Mouse (Mus musculus): Measurements from ENCODE around the gene Olfr693. TPM values are rescaled to one million over a fixed set of nuclear protein-coding genes. Genes with fewer than 3 reads are reported as not detected.
"Not testable (repeated sequence)": the region's sequence is repeated elsewhere in the genome, so short reads cannot be mapped to it uniquely, and the experiment has no call there.

Gene Olfr693
- not detected in 2 replicates for polyA plus RNA-seq (2015; fragmentation: Nextera tagmentation; extraction: Ambion mirVana)

- Histone ChIP-seq H3K4me1 (no peaks in the 10 kb centered on the region), H3K36me3 (no peaks in the 10 kb centered on the region), H3K27me3 (no peaks in the 10 kb centered on the region), H3K27ac (replicated peaks) (no peak within 1 kb of the TSS), H3K9ac (replicated peaks) (no peak within 1 kb of the TSS), H3K4me2 (replicated peaks) (no peak within 1 kb of the TSS), H3K9me3 (no peaks in the 10 kb centered on the region), H3K4me3 (no peak within 1 kb of the TSS)
- no peak for ATAC-seq (replicated peaks)
Observed at GRCm38 (mm10) chr7:106680484-106680883, at the start of gene Olfr693. Olfr693 (minus strand) TSS chr7:106680584.

DNA sequence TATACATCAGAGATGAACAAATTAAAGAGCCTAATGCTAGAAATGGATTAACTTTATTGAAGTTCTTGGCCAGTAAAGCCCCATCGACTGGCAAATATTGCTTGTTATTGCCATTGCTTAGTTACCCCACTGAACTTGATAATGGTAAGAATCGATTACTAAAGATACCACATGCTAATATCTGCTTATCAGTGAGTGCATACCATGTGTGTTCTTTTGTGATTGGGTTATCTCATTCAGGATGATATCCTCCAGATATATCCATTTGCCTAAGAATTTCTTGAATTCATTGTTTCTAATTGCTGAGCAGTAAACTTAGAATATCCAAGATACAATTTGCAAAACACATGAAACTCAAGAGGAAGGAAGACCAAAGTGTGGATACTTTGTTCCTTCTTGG lies 45.3 kb upstream of the Olfr693 start:
- not testable (repeated sequence) for H3K9ac ChIP-seq (replicated peaks); H3K4me1 ChIP-seq; H3K27ac ChIP-seq (replicated peaks); H3K4me3 ChIP-seq; H3K36me3 ChIP-seq; ATAC-seq (replicated peaks); H3K27me3 ChIP-seq; H3K4me2 ChIP-seq (replicated peaks); H3K9me3 ChIP-seq
- WGBS = 87% methylated on average over 2 of the region's 2 CpGs

DNA sequence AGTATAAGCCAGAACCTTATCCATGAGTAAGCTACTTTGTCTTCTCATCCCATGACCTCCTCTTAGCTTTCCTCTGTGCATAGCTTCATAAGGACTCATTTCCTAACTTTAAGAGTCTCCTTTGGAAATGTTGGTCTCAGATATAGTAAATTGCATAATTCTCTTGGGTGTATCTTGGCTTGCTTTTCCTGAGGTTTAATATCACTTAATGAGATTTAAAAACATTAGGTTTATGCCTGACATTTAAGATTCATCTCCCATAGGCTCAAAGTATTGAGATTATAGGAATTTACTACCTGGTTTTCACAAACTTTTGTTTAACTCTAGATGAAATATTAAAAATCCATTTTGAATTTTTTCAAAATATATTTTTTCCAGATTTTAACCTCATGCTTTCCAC lies 35.9 kb upstream of the Olfr693 start, which contains the start of gene Olfr695:
TSS of gene Olfr695 (minus strand) at position 101 of the 400 bp plus-strand sequence.
- no peaks in the 10 kb centered on the region for H3K9me3 ChIP-seq
- no peaks in the 10 kb centered on the region for H3K36me3 ChIP-seq
- H3K4me2 ChIP-seq (replicated peaks) = no peak within 1 kb of the TSS
- ATAC-seq (replicated peaks) = no peak
- H3K4me3 ChIP-seq = no peak within 1 kb of the TSS
- H3K4me1 ChIP-seq = no peaks in the 10 kb centered on the region
- H3K9ac ChIP-seq (replicated peaks) = no peak within 1 kb of the TSS
- no peaks in the 10 kb centered on the region for H3K27me3 ChIP-seq
- no peak within 1 kb of the TSS for H3K27ac ChIP-seq (replicated peaks)

DNA sequence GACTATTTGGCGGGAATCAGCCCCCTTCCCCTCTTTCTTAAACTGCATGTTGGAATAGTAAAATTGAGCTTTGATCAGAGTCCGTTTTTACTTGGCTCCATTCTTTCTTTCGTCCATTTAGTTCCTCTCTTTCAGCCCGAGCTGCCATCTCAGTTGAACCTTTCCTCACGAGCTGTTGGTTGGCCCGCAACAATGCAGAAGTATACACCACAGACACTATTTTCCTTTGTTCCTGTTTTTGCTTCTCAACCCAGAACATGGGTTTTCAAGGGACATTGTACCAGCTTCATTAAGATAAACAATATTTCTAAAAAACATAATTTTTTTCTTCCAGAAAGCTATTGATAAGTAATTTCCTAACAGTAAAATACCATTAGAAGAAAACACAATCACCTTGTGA lies 31.1 kb upstream of the Olfr693 start:
- Histone ChIP-seq H3K27ac (replicated peaks) (no peak overlapping the region), H3K9ac (replicated peaks) (no peak overlapping the region), H3K4me1 (no peaks in the 10 kb centered on the region), H3K9me3 (no peaks in the 10 kb centered on the region), H3K27me3 (no peaks in the 10 kb centered on the region), H3K4me3 (no peak overlapping the region), H3K36me3 (no peaks in the 10 kb centered on the region), H3K4me2 (replicated peaks) (no peak overlapping the region)
- ATAC-seq (replicated peaks) = no peak
- WGBS = 87% methylated on average over 6 of the region's 6 CpGs

GRCm38 (mm10) chr7:106707705-106708104 lies 27.3 kb upstream of the Olfr693 start:
- H3K27ac ChIP-seq (replicated peaks); H3K9ac ChIP-seq (replicated peaks); H3K36me3 ChIP-seq; H3K9me3 ChIP-seq; ATAC-seq (replicated peaks); H3K4me3 ChIP-seq; H3K4me1 ChIP-seq; H3K27me3 ChIP-seq; H3K4me2 ChIP-seq (replicated peaks): not testable (repeated sequence)
- WGBS = 86% methylated on average over 10 of the region's 10 CpGs

- H3K36me3 ChIP-seq = no peaks in the 10 kb centered on the region
- no peak overlapping the region for H3K9ac ChIP-seq (replicated peaks)
- WGBS = 96% methylated on average over 1 of the region's 1 CpGs
- no peak overlapping the region for H3K4me2 ChIP-seq (replicated peaks)
- H3K4me1 ChIP-seq = no peaks in the 10 kb centered on the region
- no peak overlapping the region for H3K4me3 ChIP-seq
- no peaks in the 10 kb centered on the region for H3K27me3 ChIP-seq
- ATAC-seq (replicated peaks) = no peak
- no peak overlapping the region for H3K27ac ChIP-seq (replicated peaks)
- H3K9me3 ChIP-seq = 0 out of 2 replicates have a peak, but pooled peaks cover 5% of the 10 kb centered on the region
Observed at GRCm38 (mm10) chr7:106696891-106697290, 16.5 kb upstream of the Olfr693 start.

DNA sequence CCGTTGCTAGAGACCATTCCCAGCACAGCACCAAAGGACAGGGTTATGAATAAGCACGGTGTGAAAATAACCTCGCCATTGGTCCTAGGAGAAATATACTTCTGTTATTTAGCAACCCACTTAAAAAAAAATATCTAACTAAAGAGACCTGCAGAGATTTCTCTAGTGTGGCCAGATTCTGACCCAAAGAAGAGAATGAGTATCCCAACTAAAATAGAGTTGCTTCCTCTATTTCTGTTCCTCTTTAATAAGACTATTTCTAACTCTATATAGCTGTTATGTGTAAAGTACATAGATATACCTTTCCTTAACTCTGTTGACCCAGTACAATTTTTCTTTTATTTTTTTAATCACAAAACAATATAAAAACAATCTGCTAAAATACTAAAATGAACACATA lies 12.6 kb upstream of the Olfr693 start:
- Histone ChIP-seq H3K4me1 (no peaks in the 10 kb centered on the region), H3K27me3 (no peaks in the 10 kb centered on the region), H3K4me2 (replicated peaks) (no peak overlapping the region), H3K9ac (replicated peaks) (no peak overlapping the region), H3K36me3 (no peaks in the 10 kb centered on the region), H3K9me3 (no peaks in the 10 kb centered on the region), H3K27ac (replicated peaks) (no peak overlapping the region), H3K4me3 (no peak overlapping the region)
- WGBS = 86% methylated on average over 3 of the region's 3 CpGs
- ATAC-seq (replicated peaks) = no peak

DNA sequence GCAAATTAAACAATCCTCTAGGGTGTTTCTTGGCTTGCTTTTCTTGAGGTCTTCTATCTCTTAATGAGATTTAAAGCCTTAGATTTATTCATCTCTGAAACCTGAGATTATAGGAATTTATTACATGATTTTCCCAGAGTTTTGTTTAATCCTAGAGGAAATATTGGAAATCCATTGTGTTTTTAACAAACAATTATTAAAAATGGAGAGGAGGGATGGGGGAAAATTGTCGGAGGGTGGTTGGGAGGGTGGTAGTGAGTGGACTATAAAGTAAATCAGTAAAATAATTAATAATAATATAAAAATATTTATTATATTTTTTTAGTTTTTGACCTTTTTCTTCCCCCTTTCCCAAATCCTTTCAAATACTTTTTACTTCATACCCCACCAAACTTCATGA lies 11.3 kb upstream of the Olfr693 start, which contains the start of gene Olfr694:
TSS of gene Olfr694 (minus strand) at position 101 of the 400 bp plus-strand sequence.
- Histone ChIP-seq H3K4me3 (no peak within 1 kb of the TSS), H3K27me3 (no peaks in the 10 kb centered on the region), H3K36me3 (no peaks in the 10 kb centered on the region), H3K4me2 (replicated peaks) (no peak within 1 kb of the TSS), H3K4me1 (no peaks in the 10 kb centered on the region), H3K27ac (replicated peaks) (no peak within 1 kb of the TSS), H3K9ac (replicated peaks) (no peak within 1 kb of the TSS), H3K9me3 (no peaks in the 10 kb centered on the region)
- ATAC-seq (replicated peaks) = no peak
- WGBS = 94% methylated on average over 1 of the region's 1 CpGs

- no peak overlapping the region for H3K4me3 ChIP-seq
- H3K9ac ChIP-seq (replicated peaks) = no peak overlapping the region
- no peaks in the 10 kb centered on the region for H3K27me3 ChIP-seq
- WGBS = 89% methylated on average over 2 of the region's 2 CpGs
- no peak overlapping the region for H3K4me2 ChIP-seq (replicated peaks)
- H3K27ac ChIP-seq (replicated peaks) = no peak overlapping the region
- H3K4me1 ChIP-seq = no peaks in the 10 kb centered on the region
- ATAC-seq (replicated peaks) = no peak
- H3K36me3 ChIP-seq = no peaks in the 10 kb centered on the region
- H3K9me3 ChIP-seq = no peaks in the 10 kb centered on the region
Observed at GRCm38 (mm10) chr7:106685382-106685781, 5.0 kb upstream of the Olfr693 start.

- ATAC-seq (replicated peaks) = no peak
- Histone ChIP-seq H3K4me3 (no peak overlapping the region), H3K4me1 (no peaks in the 10 kb centered on the region), H3K27ac (replicated peaks) (no peak overlapping the region), H3K36me3 (no peaks in the 10 kb centered on the region), H3K9me3 (no peaks in the 10 kb centered on the region), H3K4me2 (replicated peaks) (no peak overlapping the region), H3K27me3 (no peaks in the 10 kb centered on the region), H3K9ac (replicated peaks) (no peak overlapping the region)
Observed at GRCm38 (mm10) chr7:106652344-106652652, 28.1 kb downstream of the Olfr693 start.

DNA sequence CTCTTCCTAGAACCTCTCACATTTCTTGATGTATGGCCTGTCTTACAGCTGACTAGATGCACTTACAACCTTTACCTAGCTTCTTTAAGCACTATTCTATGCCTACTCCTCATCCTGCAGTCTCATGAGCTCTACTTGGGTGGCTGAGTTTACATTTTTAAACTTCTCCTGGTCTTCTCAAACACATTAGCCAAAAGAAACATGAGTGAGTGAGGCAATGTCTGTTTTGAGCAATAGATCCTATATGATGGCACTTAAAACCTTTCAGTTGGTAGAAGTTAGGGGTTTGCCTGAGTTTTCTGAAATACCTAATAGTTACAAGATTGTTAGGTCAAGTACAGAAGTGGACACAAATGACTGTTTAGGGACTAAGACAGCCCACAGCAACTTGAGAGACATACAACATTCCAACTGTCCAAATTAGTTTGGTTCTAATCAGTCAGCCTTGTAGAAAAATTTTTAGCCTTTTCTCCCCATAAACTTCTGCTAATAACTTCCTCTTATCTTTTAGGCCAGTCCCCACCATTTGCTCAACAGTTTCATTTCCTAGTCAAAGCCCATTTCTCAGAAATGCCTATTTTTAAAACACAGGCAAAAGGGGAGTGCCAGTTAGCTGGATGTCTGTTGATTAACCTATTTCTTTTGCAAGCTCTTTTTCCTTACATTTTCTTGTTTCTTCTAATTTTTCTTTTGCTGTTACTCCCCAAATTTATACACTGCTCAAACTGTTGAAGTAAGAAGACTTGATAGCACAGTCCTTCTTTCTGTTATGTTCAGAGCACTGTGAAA lies 28.6 kb downstream of the Olfr693 start:
- H3K4me1 ChIP-seq = no peaks in the 10 kb centered on the region
- ATAC-seq (replicated peaks) = no peak
- H3K9me3 ChIP-seq = no peaks in the 10 kb centered on the region
- H3K4me2 ChIP-seq (replicated peaks) = no peak overlapping the region
- H3K36me3 ChIP-seq = no peaks in the 10 kb centered on the region
- no peak overlapping the region for H3K27ac ChIP-seq (replicated peaks)
- H3K9ac ChIP-seq (replicated peaks) = no peak overlapping the region
- H3K4me3 ChIP-seq = no peak overlapping the region
- no peaks in the 10 kb centered on the region for H3K27me3 ChIP-seq

GRCm38 (mm10) chr7:106649774-106650173 lies 30.6 kb downstream of the Olfr693 start:
- Histone ChIP-seq H3K9ac (replicated peaks) (no peak overlapping the region), H3K27me3 (no peaks in the 10 kb centered on the region), H3K27ac (replicated peaks) (no peak overlapping the region), H3K36me3 (no peaks in the 10 kb centered on the region), H3K4me1 (no peaks in the 10 kb centered on the region), H3K9me3 (no peaks in the 10 kb centered on the region), H3K4me3 (no peak overlapping the region), H3K4me2 (replicated peaks) (no peak overlapping the region)
- ATAC-seq (replicated peaks) = no peak
- 73% methylated on average over 1 of the region's 1 CpGs for WGBS

- H3K4me1 ChIP-seq = no peaks in the 10 kb centered on the region
- no peaks in the 10 kb centered on the region for H3K9me3 ChIP-seq
- H3K36me3 ChIP-seq = no peaks in the 10 kb centered on the region
- H3K27ac ChIP-seq (replicated peaks) = no peak overlapping the region
- WGBS = 38% methylated on average over 1 of the region's 1 CpGs
- no peak overlapping the region for H3K4me2 ChIP-seq (replicated peaks)
- no peak overlapping the region for H3K9ac ChIP-seq (replicated peaks)
- H3K27me3 ChIP-seq = no peaks in the 10 kb centered on the region
- no peak for ATAC-seq (replicated peaks)
- H3K4me3 ChIP-seq = no peak overlapping the region
Observed at GRCm38 (mm10) chr7:106645261-106645660, 35.1 kb downstream of the Olfr693 start.

All from forebrain, embryonic 15.5 days (tissue).